Mouse (Mus musculus): ENCODE results near the gene Gm10645. TPM values are rescaled to one million over a fixed set of nuclear protein-coding genes. Genes with fewer than 3 reads are reported as not detected.

The Gm10645 gene
- total and polyA plus RNA-seq, 3 experiments: not detected

Other genes starting within 250 kb of the Gm10645 start
- gene Tbc1d9, start 818 bp downstream of the Gm10645 start, total RNA-seq (2012; rRNA removed): not detected in 2 replicates
- not detected for gene Tbc1d9, start 818 bp downstream of the Gm10645 start, polyA plus RNA-seq (2012; ENCODE audit: insufficient read depth in 1 of 2, insufficient read length in 2 of 2, low read depth in 1 of 2, low replicate concordance in 2 of 2, missing spikeins in 1 of 2)
- gene Ucp1, start 124.2 kb upstream of the Gm10645 start, total RNA-seq (2012; rRNA removed): not detected in 2 replicates
- not detected for gene Ucp1, start 124.2 kb upstream of the Gm10645 start, polyA plus RNA-seq (2012; ENCODE audit: insufficient read depth in 1 of 2, insufficient read length in 2 of 2, low read depth in 1 of 2, low replicate concordance in 2 of 2, missing spikeins in 1 of 2)
- 3.5 and 4.8 TPM in 2 replicates for gene Elmod2, start 166.3 kb upstream of the Gm10645 start, total RNA-seq (2012; rRNA removed)
- gene Elmod2, start 166.3 kb upstream of the Gm10645 start, polyA plus RNA-seq (2012; ENCODE audit: insufficient read depth in 1 of 2, insufficient read length in 2 of 2, low read depth in 1 of 2, low replicate concordance in 2 of 2, missing spikeins in 1 of 2): 100 to 1,000 TPM in 1 of 2 experiments, 1 to 10 TPM in 1; 4.8 to 138 TPM
- gene Mgat4d, start 182.3 kb upstream of the Gm10645 start, total RNA-seq (2012; rRNA removed): not detected in 2 replicates
- gene Mgat4d, start 182.3 kb upstream of the Gm10645 start, polyA plus RNA-seq (2012; ENCODE audit: insufficient read depth in 1 of 2, insufficient read length in 2 of 2, low read depth in 1 of 2, low replicate concordance in 2 of 2, missing spikeins in 1 of 2): not detected
- 0.04 TPM in 1 of 2 replicates, not detected in the other for gene Clgn, start 223.7 kb upstream of the Gm10645 start, total RNA-seq (2012; rRNA removed)
- gene Clgn, start 223.7 kb upstream of the Gm10645 start, polyA plus RNA-seq (2012; ENCODE audit: insufficient read depth in 1 of 2, insufficient read length in 2 of 2, low read depth in 1 of 2, low replicate concordance in 2 of 2, missing spikeins in 1 of 2): under 1 TPM in 1 of 2 experiments, not detected in 1; 0.06 TPM